Mouse (Mus musculus): ENCODE data around the gene Fam189a2. TPM values are rescaled to one million over a fixed set of nuclear protein-coding genes. Genes with fewer than 3 reads are reported as not detected.

Fam189a2 gene
- total and polyA plus RNA-seq, 2 experiments from 2014 or later, result 8.3 to 98.9 TPM

DNA sequence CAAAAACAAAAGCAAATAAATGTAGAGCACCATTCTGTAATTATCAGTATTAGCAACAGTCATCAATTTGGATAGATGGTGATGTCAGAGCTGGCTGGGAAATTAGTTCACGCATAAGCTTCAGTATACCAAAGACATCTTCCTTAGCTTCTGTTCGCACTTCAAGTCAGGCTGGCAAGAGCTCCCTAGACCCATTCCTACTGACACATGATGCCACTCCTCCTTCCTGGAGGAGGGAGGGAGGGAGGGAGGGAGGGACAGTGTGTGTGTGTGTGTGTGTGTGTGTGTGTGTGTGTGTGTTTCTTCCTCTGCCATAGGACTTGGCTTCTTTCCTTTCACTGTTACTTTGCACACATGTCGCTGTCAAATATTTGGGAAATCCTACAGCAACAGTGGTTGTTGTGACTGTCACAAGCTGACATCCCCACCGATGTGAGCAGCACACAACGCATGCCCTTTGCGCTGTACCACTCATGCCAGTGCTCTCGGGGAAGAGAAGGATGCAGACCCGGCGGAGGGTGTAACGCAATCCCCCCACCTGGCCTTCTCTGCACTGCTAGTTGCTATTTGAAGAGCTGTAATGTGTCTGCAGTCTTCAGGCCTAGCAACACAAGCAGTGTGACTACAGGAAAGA, 34.9 kb downstream of the Fam189a2 start:
- no peak for TF ChIP-seq EP300 (IDR thresholded peaks at IDR 0.05; ENCODE audit: low read depth)
- no peak for TF ChIP-seq CTCF (IDR thresholded peaks at IDR 0.05; ENCODE audit: low read depth)
- Histone ChIP-seq H3K36me3 (replicated peaks; ENCODE audit: control insufficient read depth, insufficient read depth, low read length) (peaks cover 4% of the 10 kb centered on the region; the same call in 1 of the 2 replicates), H3K4me2 (ENCODE audit: low read depth, low read length) (no peak overlapping the region), H3K9ac (replicated peaks; ENCODE audit: low read depth, low read length) (no peak overlapping the region), H3K27ac (ENCODE audit: low read depth) (no peak overlapping the region), H3K27me3 (ENCODE audit: control insufficient read depth, insufficient read depth, low read length) (no peaks in the 10 kb centered on the region), H3K4me3 (ENCODE audit: low read depth, low read length) (no peak overlapping the region), H3K4me1 (ENCODE audit: control insufficient read depth, insufficient read depth) (0 out of 2 replicates have a peak, but pooled peaks cover 16% of the 10 kb centered on the region), H3K9me3 (replicated peaks; ENCODE audit: control insufficient read depth, low read length) (no peaks in the 10 kb centered on the region)
- 69% methylated on average over 10 of the region's 10 CpGs for WGBS
- no peak for DNase-seq (ENCODE audit: low spot score)
- ATAC-seq (ENCODE audit: insufficient read depth, low read depth), result no peak

- Histone ChIP-seq H3K4me1 (ENCODE audit: control insufficient read depth, insufficient read depth) (0 out of 2 replicates have a peak, but pooled peaks cover 8% of the 10 kb centered on the region), H3K27me3 (ENCODE audit: control insufficient read depth, insufficient read depth, low read length) (no peaks in the 10 kb centered on the region), H3K9ac (replicated peaks; ENCODE audit: low read depth, low read length) (no peak overlapping the region), H3K9me3 (replicated peaks; ENCODE audit: control insufficient read depth, low read length) (no peaks in the 10 kb centered on the region), H3K4me3 (ENCODE audit: low read depth, low read length) (no peak overlapping the region), H3K36me3 (replicated peaks; ENCODE audit: control insufficient read depth, insufficient read depth, low read length) (peaks cover 16% of the 10 kb centered on the region), H3K4me2 (ENCODE audit: low read depth, low read length) (no peak overlapping the region), H3K27ac (ENCODE audit: low read depth) (no peak overlapping the region)
- 80% methylated on average over 4 of the region's 4 CpGs for WGBS
- DNase-seq (ENCODE audit: low spot score) (no peak), ATAC-seq (ENCODE audit: insufficient read depth, low read depth) (no peak)
- no peak for TF ChIP-seq CTCF (IDR thresholded peaks at IDR 0.05; ENCODE audit: low read depth)
- TF ChIP-seq EP300 (IDR thresholded peaks at IDR 0.05; ENCODE audit: low read depth), result no peak
Measured at GRCm38 (mm10) chr19:23988166-23988565, 42.7 kb downstream of the Fam189a2 start.

- Histone ChIP-seq H3K36me3 (replicated peaks; ENCODE audit: control insufficient read depth, insufficient read depth, low read length) (peaks cover 23% of the 10 kb centered on the region), H3K4me2 (ENCODE audit: low read depth, low read length) (no peak overlapping the region), H3K9me3 (replicated peaks; ENCODE audit: control insufficient read depth, low read length) (no peaks in the 10 kb centered on the region), H3K27ac (ENCODE audit: low read depth) (peak overlapping the region; percentile 61), H3K9ac (replicated peaks; ENCODE audit: low read depth, low read length) (no peak overlapping the region), H3K27me3 (ENCODE audit: control insufficient read depth, insufficient read depth, low read length) (no peaks in the 10 kb centered on the region), H3K4me3 (ENCODE audit: low read depth, low read length) (no peak overlapping the region), H3K4me1 (ENCODE audit: control insufficient read depth, insufficient read depth) (0 out of 2 replicates have a peak, but pooled peaks cover 8% of the 10 kb centered on the region)
- TF ChIP-seq EP300 (IDR thresholded peaks at IDR 0.05; ENCODE audit: low read depth), result no peak
- TF ChIP-seq CTCF (IDR thresholded peaks at IDR 0.05; ENCODE audit: low read depth), result no peak
- 20% methylated on average over 2 of the region's 2 CpGs for WGBS
- ATAC-seq (ENCODE audit: insufficient read depth, low read depth) (peak; percentile 14; the same call in 1 of the 2 replicates), DNase-seq (ENCODE audit: low spot score) (peak; percentile 41)
Measured at GRCm38 (mm10) chr19:23987291-23987690, 43.5 kb downstream of the Fam189a2 start.

- Histone ChIP-seq H3K9me3 (replicated peaks; ENCODE audit: control insufficient read depth, low read length) (no peaks in the 10 kb centered on the region), H3K4me3 (ENCODE audit: low read depth, low read length) (no peak overlapping the region), H3K36me3 (replicated peaks; ENCODE audit: control insufficient read depth, insufficient read depth, low read length) (peaks cover 40% of the 10 kb centered on the region), H3K9ac (replicated peaks; ENCODE audit: low read depth, low read length) (no peak overlapping the region), H3K4me1 (ENCODE audit: control insufficient read depth, insufficient read depth) (no peaks in the 10 kb centered on the region), H3K27me3 (ENCODE audit: control insufficient read depth, insufficient read depth, low read length) (no peaks in the 10 kb centered on the region), H3K4me2 (ENCODE audit: low read depth, low read length) (no peak overlapping the region), H3K27ac (ENCODE audit: low read depth) (no peak overlapping the region)
- TF ChIP-seq EP300 (IDR thresholded peaks at IDR 0.05; ENCODE audit: low read depth) (no peak), CTCF (IDR thresholded peaks at IDR 0.05; ENCODE audit: low read depth) (no peak)
- WGBS, result 53% methylated on average over 6 of the region's 6 CpGs
- DNase-seq (ENCODE audit: low spot score) (no peak), ATAC-seq (ENCODE audit: insufficient read depth, low read depth) (no peak)
Measured at GRCm38 (mm10) chr19:23984186-23984585, 46.6 kb downstream of the Fam189a2 start.

GRCm38 (mm10) chr19:23980598-23980997, 50.2 kb downstream of the Fam189a2 start:
- Histone ChIP-seq H3K27ac (ENCODE audit: low read depth) (no peak overlapping the region), H3K9me3 (replicated peaks; ENCODE audit: control insufficient read depth, low read length) (no peaks in the 10 kb centered on the region), H3K4me2 (ENCODE audit: low read depth, low read length) (no peak overlapping the region), H3K4me3 (ENCODE audit: low read depth, low read length) (no peak overlapping the region), H3K4me1 (ENCODE audit: control insufficient read depth, insufficient read depth) (no peaks in the 10 kb centered on the region), H3K9ac (replicated peaks; ENCODE audit: low read depth, low read length) (no peak overlapping the region), H3K27me3 (ENCODE audit: control insufficient read depth, insufficient read depth, low read length) (no peaks in the 10 kb centered on the region), H3K36me3 (replicated peaks; ENCODE audit: control insufficient read depth, insufficient read depth, low read length) (peaks cover 74% of the 10 kb centered on the region)
- ATAC-seq (ENCODE audit: insufficient read depth, low read depth) (no peak), DNase-seq (ENCODE audit: low spot score) (no peak)
- no peak for TF ChIP-seq EP300 (IDR thresholded peaks at IDR 0.05; ENCODE audit: low read depth)
- no peak for TF ChIP-seq CTCF (IDR thresholded peaks at IDR 0.05; ENCODE audit: low read depth)
- 59% methylated on average over 3 of the region's 3 CpGs for WGBS

Data from heart, postnatal 0 days (tissue).